Mouse (Mus musculus) ES-Bruce4 (cell line): ENCODE data around the gene Mpped1.

Experiments
- CTCF ChIP-seq: IDR thresholded peaks from one replicate; pipeline ENCODE4 v1.8.1; 2011; ENCODE audit warnings: low read depth, low read length
- EP300 ChIP-seq: IDR thresholded peaks from 2 replicates; pipeline ENCODE4 v1.6.1; 2011; ENCODE audit warnings: low read depth, low read length; ENCODE audit not compliant: insufficient read depth
- POLR2A ChIP-seq: IDR thresholded peaks from one replicate; pipeline ENCODE4 v1.8.1; 2011; ENCODE audit warnings: low read length; ENCODE audit not compliant: insufficient read depth

GRCm38 (mm10) chr15:83782284-83782683 lies 3.0 kb downstream of the Mpped1 start:
- TF ChIP-seq CTCF (no peak), POLR2A (no peak), EP300 (no peak)
